Mouse (Mus musculus): ENCODE results near the gene Emc10. TPM values are rescaled to one million over a fixed set of nuclear protein-coding genes. Genes with fewer than 3 reads are reported as not detected.

The Emc10 gene
- polyA plus RNA-seq, 1 experiment from 2014 or later, result 69.9 TPM

GRCm38 (mm10) chr7:44507491-44507890, 11.2 kb upstream of the Emc10 start:
- ATAC-seq (ENCODE audit: insufficient read depth, low FRiP score), result no peak
- Histone ChIP-seq H3K9ac (ENCODE audit: low read length) (no peak overlapping the region), H3K4me2 (ENCODE audit: low read depth, low read length) (no peak overlapping the region), H3K27me3 (ENCODE audit: control insufficient read depth, insufficient read depth, low read length) (peaks cover 7% of the 10 kb centered on the region), H3K4me3 (replicated peaks; ENCODE audit: low read length) (no peak overlapping the region), H3K4me1 (ENCODE audit: control insufficient read depth, insufficient read depth, low read length) (no peaks in the 10 kb centered on the region), H3K36me3 (ENCODE audit: control insufficient read depth, insufficient read depth, low read length) (no peaks in the 10 kb centered on the region), H3K9me3 (replicated peaks; ENCODE audit: control insufficient read depth, low read length) (0 out of 2 replicates have a peak, but pooled peaks cover under 1% of the 10 kb centered on the region), H3K27ac (ENCODE audit: low read length) (no peak overlapping the region)

- ATAC-seq (ENCODE audit: insufficient read depth, low FRiP score), result no peak
- WGBS, result 41% methylated on average over 5 of the region's 5 CpGs
- H3K4me1 ChIP-seq (ENCODE audit: control insufficient read depth, insufficient read depth, low read length), result peaks cover 3% of the 10 kb centered on the region; the same call in 1 of the 2 replicates
Measured at GRCm38 (mm10) chr7:44501563-44502115, 5.3 kb upstream of the Emc10 start.

GRCm38 (mm10) chr7:44500046-44500445, 3.7 kb upstream of the Emc10 start:
- Histone ChIP-seq H3K4me3 (replicated peaks; ENCODE audit: low read length) (no peak overlapping the region), H3K36me3 (ENCODE audit: control insufficient read depth, insufficient read depth, low read length) (no peaks in the 10 kb centered on the region), H3K9me3 (replicated peaks; ENCODE audit: control insufficient read depth, low read length) (no peaks in the 10 kb centered on the region), H3K4me1 (ENCODE audit: control insufficient read depth, insufficient read depth, low read length) (peaks cover 11% of the 10 kb centered on the region), H3K9ac (ENCODE audit: low read length) (no peak overlapping the region), H3K4me2 (ENCODE audit: low read depth, low read length) (no peak overlapping the region), H3K27ac (ENCODE audit: low read length) (no peak overlapping the region), H3K27me3 (ENCODE audit: control insufficient read depth, insufficient read depth, low read length) (no peaks in the 10 kb centered on the region)
- 56% methylated on average over 20 of the region's 20 CpGs for WGBS
- ATAC-seq (ENCODE audit: insufficient read depth, low FRiP score), result no peak

More at GRCm38 (mm10) chr7:44501563-44502115, 5.3 kb upstream of the Emc10 start:
- Histone ChIP-seq H3K4me3 (replicated peaks; ENCODE audit: low read length) (no peak overlapping the region), H3K27me3 (ENCODE audit: control insufficient read depth, insufficient read depth, low read length) (no peaks in the 10 kb centered on the region), H3K4me2 (ENCODE audit: low read depth, low read length) (no peak overlapping the region), H3K9me3 (replicated peaks; ENCODE audit: control insufficient read depth, low read length) (no peaks in the 10 kb centered on the region), H3K27ac (ENCODE audit: low read length) (no peak overlapping the region), H3K36me3 (ENCODE audit: control insufficient read depth, insufficient read depth, low read length) (no peaks in the 10 kb centered on the region), H3K9ac (ENCODE audit: low read length) (no peak overlapping the region)

- H3K36me3 ChIP-seq (ENCODE audit: control insufficient read depth, insufficient read depth, low read length), result no peaks in the 10 kb centered on the region
- H3K27me3 ChIP-seq (ENCODE audit: control insufficient read depth, insufficient read depth, low read length), result no peaks in the 10 kb centered on the region
- H3K4me2 ChIP-seq (ENCODE audit: low read depth, low read length), result no peak overlapping the region
- peaks cover 15% of the 10 kb centered on the region for H3K4me1 ChIP-seq (ENCODE audit: control insufficient read depth, insufficient read depth, low read length)
- H3K9me3 ChIP-seq (replicated peaks; ENCODE audit: control insufficient read depth, low read length), result no peaks in the 10 kb centered on the region
- H3K4me3 ChIP-seq (replicated peaks; ENCODE audit: low read length), result no peak overlapping the region
- H3K9ac ChIP-seq (ENCODE audit: low read length), result no peak overlapping the region
- H3K27ac ChIP-seq (ENCODE audit: low read length), result no peak overlapping the region
- WGBS, result 72% methylated on average over 1 of the region's 1 CpGs
- ATAC-seq (ENCODE audit: insufficient read depth, low FRiP score), result no peak
Measured at GRCm38 (mm10) chr7:44498922-44499321, 2.6 kb upstream of the Emc10 start.

DNA sequence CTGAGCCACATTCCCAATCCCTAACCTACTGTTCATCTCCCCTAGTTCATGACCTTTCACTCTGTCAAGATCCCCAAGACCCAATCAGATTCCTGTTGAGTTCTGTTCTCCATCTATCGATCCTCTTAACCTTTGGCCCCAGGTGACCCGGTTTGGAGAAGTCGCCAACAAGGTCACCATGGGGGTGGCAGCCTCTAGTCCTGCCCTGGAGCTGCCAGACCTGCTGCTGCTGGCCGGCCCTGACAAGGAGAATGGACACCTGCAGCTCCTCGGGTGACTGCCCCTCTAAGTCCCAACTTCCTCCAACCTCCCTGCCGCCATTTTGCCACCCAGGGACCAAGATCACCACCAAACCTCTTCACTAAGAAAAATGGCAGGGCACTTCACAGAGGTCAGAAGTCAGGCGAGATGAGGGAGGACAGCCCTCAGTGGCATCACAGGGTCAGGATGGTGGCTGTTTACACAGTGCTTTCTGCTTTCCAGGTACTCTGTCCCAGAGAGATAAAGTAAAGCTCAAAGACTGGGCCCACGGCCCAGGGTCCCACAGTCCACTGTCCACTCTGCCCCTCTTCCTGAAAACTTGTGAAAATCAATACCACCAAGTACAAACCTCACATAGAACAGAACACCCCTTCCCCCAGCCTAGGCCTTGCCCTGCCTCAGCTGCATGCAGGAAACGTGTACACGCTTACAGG, 1.2 kb upstream of the Emc10 start:
- Histone ChIP-seq H3K27ac (ENCODE audit: low read length) (no peak overlapping the region), H3K36me3 (ENCODE audit: control insufficient read depth, insufficient read depth, low read length) (peaks cover under 1% of the 10 kb centered on the region; the same call in 1 of the 2 replicates), H3K27me3 (ENCODE audit: control insufficient read depth, insufficient read depth, low read length) (no peaks in the 10 kb centered on the region), H3K9ac (ENCODE audit: low read length) (no peak overlapping the region), H3K9me3 (replicated peaks; ENCODE audit: control insufficient read depth, low read length) (no peaks in the 10 kb centered on the region), H3K4me2 (ENCODE audit: low read depth, low read length) (peak overlapping the region; percentile 98), H3K4me3 (replicated peaks; ENCODE audit: low read length) (peak overlapping the region; percentile 79; the same call in 1 of the 2 replicates), H3K4me1 (ENCODE audit: control insufficient read depth, insufficient read depth, low read length) (peaks cover 15% of the 10 kb centered on the region)
- 76% methylated on average over 10 of the region's 10 CpGs for WGBS
- no peak for ATAC-seq (ENCODE audit: insufficient read depth, low FRiP score)

DNA sequence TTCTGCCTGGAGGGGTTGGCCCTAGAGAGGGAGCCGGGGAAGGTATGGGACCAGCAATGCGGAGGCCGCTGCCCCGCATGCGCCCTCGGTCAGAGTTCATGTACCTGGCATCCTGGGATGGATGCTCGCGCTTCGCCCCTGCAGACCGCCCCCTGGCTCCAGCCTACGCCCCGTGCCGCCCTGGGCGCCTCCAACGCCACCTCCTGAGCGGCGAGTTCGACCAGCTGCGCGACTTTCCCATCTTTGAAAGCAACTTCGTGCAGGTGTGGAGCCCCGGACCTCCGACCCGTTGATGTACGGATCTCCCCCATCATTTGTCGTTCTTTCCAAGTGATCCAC, 411 bp upstream of the Emc10 start:
- Histone ChIP-seq H3K4me2 (ENCODE audit: low read depth, low read length) (peak overlapping the region; percentile 98), H3K27ac (ENCODE audit: low read length) (peak overlapping the region; percentile 95), H3K36me3 (ENCODE audit: control insufficient read depth, insufficient read depth, low read length) (peaks cover 8% of the 10 kb centered on the region; the same call in 1 of the 2 replicates), H3K27me3 (ENCODE audit: control insufficient read depth, insufficient read depth, low read length) (no peaks in the 10 kb centered on the region), H3K9ac (ENCODE audit: low read length) (peak overlapping the region; percentile 91), H3K4me1 (ENCODE audit: control insufficient read depth, insufficient read depth, low read length) (peaks cover 15% of the 10 kb centered on the region), H3K4me3 (replicated peaks; ENCODE audit: low read length) (peak overlapping the region; percentile 79), H3K9me3 (replicated peaks; ENCODE audit: control insufficient read depth, low read length) (no peaks in the 10 kb centered on the region)
- 0% methylated on average over 25 of the region's 26 CpGs for WGBS
- no peak for ATAC-seq (ENCODE audit: insufficient read depth, low FRiP score)

GRCm38 (mm10) chr7:44495086-44495485, 1.2 kb downstream of the Emc10 start:
- H3K36me3 ChIP-seq (ENCODE audit: control insufficient read depth, insufficient read depth, low read length), result peaks cover 10% of the 10 kb centered on the region; the same call in 1 of the 2 replicates
- H3K27me3 ChIP-seq (ENCODE audit: control insufficient read depth, insufficient read depth, low read length), result no peaks in the 10 kb centered on the region
- 76% methylated on average over 7 of the region's 7 CpGs for WGBS
- no peaks in the 10 kb centered on the region for H3K9me3 ChIP-seq (replicated peaks; ENCODE audit: control insufficient read depth, low read length)
- peak overlapping the region; percentile 79 for H3K4me3 ChIP-seq (replicated peaks; ENCODE audit: low read length)
- no peak overlapping the region for H3K27ac ChIP-seq (ENCODE audit: low read length)
- H3K4me1 ChIP-seq (ENCODE audit: control insufficient read depth, insufficient read depth, low read length), result peaks cover 15% of the 10 kb centered on the region
- peak overlapping the region; percentile 98 for H3K4me2 ChIP-seq (ENCODE audit: low read depth, low read length)
- peak overlapping the region; percentile 91; the same call in 1 of the 2 replicates for H3K9ac ChIP-seq (ENCODE audit: low read length)
- no peak for ATAC-seq (ENCODE audit: insufficient read depth, low FRiP score)

GRCm38 (mm10) chr7:44494681-44495080, 1.6 kb downstream of the Emc10 start:
- Histone ChIP-seq H3K9ac (ENCODE audit: low read length) (no peak overlapping the region), H3K27ac (ENCODE audit: low read length) (no peak overlapping the region), H3K36me3 (ENCODE audit: control insufficient read depth, insufficient read depth, low read length) (peaks cover 10% of the 10 kb centered on the region; the same call in 1 of the 2 replicates), H3K27me3 (ENCODE audit: control insufficient read depth, insufficient read depth, low read length) (no peaks in the 10 kb centered on the region), H3K4me3 (replicated peaks; ENCODE audit: low read length) (no peak overlapping the region), H3K9me3 (replicated peaks; ENCODE audit: control insufficient read depth, low read length) (no peaks in the 10 kb centered on the region), H3K4me2 (ENCODE audit: low read depth, low read length) (no peak overlapping the region), H3K4me1 (ENCODE audit: control insufficient read depth, insufficient read depth, low read length) (peaks cover 15% of the 10 kb centered on the region)
- WGBS, result 91% methylated on average over 12 of the region's 12 CpGs
- ATAC-seq (ENCODE audit: insufficient read depth, low FRiP score), result no peak

GRCm38 (mm10) chr7:44492166-44492826, 4.0 kb downstream of the Emc10 start:
- Histone ChIP-seq H3K4me1 (ENCODE audit: control insufficient read depth, insufficient read depth, low read length) (peaks cover 15% of the 10 kb centered on the region), H3K27me3 (ENCODE audit: control insufficient read depth, insufficient read depth, low read length) (no peaks in the 10 kb centered on the region), H3K9ac (ENCODE audit: low read length) (no peak overlapping the region), H3K4me3 (replicated peaks; ENCODE audit: low read length) (no peak overlapping the region), H3K36me3 (ENCODE audit: control insufficient read depth, insufficient read depth, low read length) (peaks cover 10% of the 10 kb centered on the region; the same call in 1 of the 2 replicates), H3K4me2 (ENCODE audit: low read depth, low read length) (no peak overlapping the region), H3K9me3 (replicated peaks; ENCODE audit: control insufficient read depth, low read length) (no peaks in the 10 kb centered on the region), H3K27ac (ENCODE audit: low read length) (no peak overlapping the region)
- no peak for ATAC-seq (ENCODE audit: insufficient read depth, low FRiP score)
- 92% methylated on average over 21 of the region's 21 CpGs for WGBS

All from stomach, embryonic 16.5 days (tissue).